Mouse (Mus musculus): ENCODE measurements at regions not wholly inside any gene's neighbourhood (a gene's known extent, or its start where the extent isn't known, plus 50 kb on each side); places are given as distances from the start of the nearest gene placed in this dataset.

DNA sequence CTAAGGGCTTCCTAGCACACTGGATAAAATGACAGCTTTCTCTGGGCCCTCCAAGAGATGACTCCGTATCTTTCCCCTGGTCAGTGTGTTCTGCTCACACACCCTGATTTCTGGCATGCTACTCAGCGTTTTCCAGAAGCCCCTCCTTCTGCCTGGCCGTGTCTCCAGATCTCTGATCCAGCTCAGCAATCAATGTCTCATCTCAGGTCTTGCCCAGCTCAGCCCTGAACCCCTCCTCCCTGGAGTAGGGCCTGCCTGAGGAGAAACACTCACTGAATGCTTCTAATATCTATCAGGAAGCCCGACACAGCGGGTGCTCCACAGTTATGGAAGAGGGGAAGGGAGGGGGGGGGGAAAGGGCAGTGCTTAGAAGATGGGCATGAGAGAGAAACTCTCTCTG lies 101.9 kb upstream of the 1700021F07Rik start:
- TF ChIP-seq CTCF (IDR thresholded peaks at IDR 0.05) (no peak), EP300 (IDR thresholded peaks at IDR 0.05) (no peak)

Measured in lung, postnatal 0 days (tissue).